Mouse (Mus musculus): ENCODE measurements around the gene Krtap5-1.
"Not testable (repeated sequence)": the region's sequence is repeated elsewhere in the genome, so short reads cannot be mapped to it uniquely, and the experiment has no call there.

Krtap5-1 gene

DNA sequence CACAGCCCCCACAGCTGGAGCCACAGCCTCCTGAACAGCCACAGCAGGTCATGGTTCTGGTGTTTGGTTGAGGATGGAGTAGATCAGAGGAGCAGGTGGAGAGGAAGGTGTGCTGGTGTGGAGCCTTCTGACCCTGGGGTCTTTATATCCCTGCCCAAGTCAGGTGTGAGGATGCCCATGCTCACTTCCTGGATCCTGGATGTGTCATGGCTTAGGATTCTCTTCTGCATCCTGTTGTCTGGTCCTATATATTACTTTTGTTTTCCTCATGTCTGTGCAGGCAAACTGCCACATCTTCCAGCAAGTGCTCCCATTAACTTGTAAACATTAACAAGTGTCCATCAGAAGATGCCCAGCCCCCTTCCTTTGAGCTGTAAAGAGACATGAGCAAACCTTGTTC lies at the start of gene Krtap5-1:
TSS of gene Krtap5-1 (minus strand) at position 101 of the 400 bp plus-strand sequence.
- not testable (repeated sequence) for DNase-seq (ENCODE audit: low read depth, low spot score)

GRCm38 (mm10) chr7:142342247-142342640 lies 45.3 kb upstream of the Krtap5-1 start:
- no peak for DNase-seq (ENCODE audit: low read depth, low spot score)

DNA sequence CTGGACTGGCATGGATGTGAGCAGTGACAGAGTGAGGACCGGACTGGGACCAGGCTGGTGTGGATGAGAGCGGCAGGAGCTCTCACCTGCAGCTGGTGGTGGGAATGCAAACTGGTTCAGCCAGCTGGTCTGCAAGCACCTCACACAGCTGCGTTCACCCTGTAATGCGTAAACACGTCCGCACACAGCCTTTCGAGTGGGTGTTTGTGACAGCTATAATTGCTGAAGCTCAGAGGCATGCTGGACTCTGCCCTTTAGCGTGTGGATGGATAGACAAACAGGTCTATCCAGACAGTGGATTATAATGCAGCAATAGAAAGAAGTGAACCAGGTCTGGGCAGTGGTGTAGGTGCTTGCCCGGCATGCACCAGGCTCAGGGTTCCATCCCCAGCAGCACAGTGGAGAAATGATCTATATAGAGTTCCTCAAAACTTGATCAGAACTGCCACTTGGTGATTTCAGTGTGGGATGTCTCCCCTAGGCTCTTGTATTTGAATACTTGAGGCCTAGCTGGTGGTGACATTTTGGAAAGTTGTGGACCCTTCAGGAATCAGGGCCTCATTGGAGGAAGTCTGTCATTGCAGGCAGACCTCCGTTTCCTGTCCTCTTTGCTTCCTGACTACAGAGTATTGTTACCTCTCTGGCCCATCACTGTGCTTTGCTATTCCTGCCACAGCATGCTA lies 44.8 kb upstream of the Krtap5-1 start:
- no peak for DNase-seq (ENCODE audit: low read depth, low spot score)

GRCm38 (mm10) chr7:142340269-142340970 lies 43.5 kb upstream of the Krtap5-1 start:
- DNase-seq (ENCODE audit: low read depth, low spot score) = no peak

DNA sequence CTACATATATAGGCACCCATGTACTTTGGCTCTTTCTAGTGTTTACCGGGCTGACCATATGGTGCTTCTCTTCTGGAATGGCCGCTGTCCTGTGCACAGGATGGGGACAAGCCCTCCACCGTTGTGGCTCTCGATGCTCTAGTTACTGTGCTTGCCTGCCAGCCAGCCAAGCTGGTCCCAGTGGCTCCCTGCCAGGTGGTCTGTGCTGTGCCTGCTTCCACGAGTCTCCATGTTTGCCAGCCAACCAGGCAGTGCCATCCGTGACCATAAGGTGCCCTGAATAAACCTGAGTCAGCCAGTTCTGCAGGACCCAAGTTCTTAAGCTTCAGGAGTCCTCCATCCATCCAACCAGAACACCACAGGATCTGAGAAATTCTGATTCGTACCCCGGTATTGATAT lies 38.2 kb upstream of the Krtap5-1 start:
- DNase-seq (ENCODE audit: low read depth, low spot score) = no peak

DNA sequence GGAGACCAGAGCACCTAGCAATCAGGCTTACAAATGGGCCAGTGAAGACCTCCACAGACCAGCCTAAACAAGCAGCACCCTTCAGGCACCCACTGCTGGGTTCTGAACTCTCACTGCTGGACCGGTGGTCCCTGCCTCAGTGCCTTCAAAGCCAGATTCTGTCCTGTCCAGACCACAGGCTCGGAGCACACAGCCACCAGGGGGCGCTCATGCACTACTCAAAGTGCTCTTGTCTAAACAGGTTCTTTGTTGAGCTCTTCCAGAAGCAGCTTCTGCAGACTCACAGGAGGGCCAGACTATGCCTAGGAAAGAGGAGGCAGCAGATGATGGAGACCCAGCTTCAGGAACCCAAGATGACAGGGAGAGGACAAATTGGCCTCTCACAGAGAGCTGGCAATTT lies 37.3 kb upstream of the Krtap5-1 start:
- DNase-seq (ENCODE audit: low read depth, low spot score) = peak; percentile 69

- not testable (repeated sequence) for DNase-seq (ENCODE audit: low read depth, low spot score)
These were observed 35.8 kb upstream of the Krtap5-1 start for GRCm38 (mm10) chr7:142332741-142333140.

- DNase-seq (ENCODE audit: low read depth, low spot score) = no peak
These were observed 34.4 kb upstream of the Krtap5-1 start for GRCm38 (mm10) chr7:142331281-142331680.

GRCm38 (mm10) chr7:142330271-142330724 lies 33.4 kb upstream of the Krtap5-1 start:
- DNase-seq (ENCODE audit: low read depth, low spot score) = no peak

GRCm38 (mm10) chr7:142328507-142328906 lies 31.6 kb upstream of the Krtap5-1 start:
- DNase-seq (ENCODE audit: low read depth, low spot score) = no peak

- DNase-seq (ENCODE audit: low read depth, low spot score) = no peak
These were observed 30.0 kb upstream of the Krtap5-1 start for GRCm38 (mm10) chr7:142326714-142327445.

DNA sequence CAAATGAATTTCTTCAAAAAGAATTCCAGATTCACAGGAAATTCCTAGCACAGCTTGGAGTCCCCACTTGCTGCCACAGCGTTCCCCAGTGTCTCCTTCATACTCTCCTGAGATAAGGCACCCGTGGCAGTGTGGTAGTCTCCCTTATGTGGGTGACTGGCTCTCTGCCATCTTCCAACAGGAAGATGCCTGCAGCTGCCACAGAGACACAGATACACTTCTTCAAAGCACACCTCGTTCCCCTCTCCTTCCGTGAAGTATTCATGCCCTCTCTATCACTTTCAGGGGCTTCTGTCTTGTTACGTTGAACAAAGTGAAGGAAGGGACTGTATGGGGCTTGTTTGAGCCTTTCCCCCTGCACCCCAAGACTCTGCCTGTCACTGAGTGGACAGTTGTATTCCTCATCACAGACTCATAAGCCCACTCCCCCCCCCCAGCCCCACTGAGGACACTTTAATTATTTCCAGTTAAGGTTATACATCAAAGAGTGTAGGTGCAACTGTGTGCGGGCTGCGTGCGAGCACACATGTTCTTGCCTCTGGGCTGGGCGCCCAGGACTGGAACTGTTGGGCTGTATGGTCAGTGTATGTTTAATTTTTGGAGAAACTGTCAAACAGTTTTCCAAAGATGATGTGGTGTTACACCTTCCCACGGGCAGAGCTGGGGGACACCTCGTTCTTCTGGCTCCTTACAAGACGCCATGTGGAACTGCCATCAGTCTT lies 26.6 kb upstream of the Krtap5-1 start:
- no peak for DNase-seq (ENCODE audit: low read depth, low spot score)

DNA sequence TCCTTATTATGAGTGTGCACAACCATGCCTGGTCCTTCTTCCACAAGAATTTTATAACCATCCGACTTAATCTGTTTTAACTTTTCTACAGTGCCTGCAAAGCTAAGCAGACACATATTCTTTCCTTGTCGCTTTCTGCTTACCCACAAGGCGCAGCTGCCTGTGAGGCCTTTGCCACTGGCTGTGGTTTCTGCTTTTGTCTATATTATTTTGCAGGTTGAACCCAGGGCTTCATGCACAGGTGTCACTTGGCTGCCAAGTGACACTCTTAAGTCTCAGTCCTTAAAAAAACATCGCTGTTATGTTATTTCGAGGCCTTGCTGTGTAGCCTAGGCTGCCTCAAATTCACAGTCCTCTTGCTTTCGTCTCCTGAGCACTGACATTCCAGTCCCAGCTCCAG lies 25.7 kb upstream of the Krtap5-1 start:
- DNase-seq (ENCODE audit: low read depth, low spot score) = no peak

- DNase-seq (ENCODE audit: low read depth, low spot score) = not testable (repeated sequence)
These were observed 24.9 kb upstream of the Krtap5-1 start for GRCm38 (mm10) chr7:142321637-142322306.

GRCm38 (mm10) chr7:142320906-142321305 lies 24.0 kb upstream of the Krtap5-1 start:
- DNase-seq (ENCODE audit: low read depth, low spot score) = no peak

- DNase-seq (ENCODE audit: low read depth, low spot score) = no peak
These were observed 22.2 kb upstream of the Krtap5-1 start for GRCm38 (mm10) chr7:142319124-142319523.

GRCm38 (mm10) chr7:142317216-142317615 lies 20.3 kb upstream of the Krtap5-1 start:
- no peak for DNase-seq (ENCODE audit: low read depth, low spot score)

GRCm38 (mm10) chr7:142316558-142316957 lies 19.6 kb upstream of the Krtap5-1 start:
- peak; percentile 22 for DNase-seq (ENCODE audit: low read depth, low spot score)

- DNase-seq (ENCODE audit: low read depth, low spot score) = no peak
These were observed 17.8 kb upstream of the Krtap5-1 start for GRCm38 (mm10) chr7:142314600-142315285.

GRCm38 (mm10) chr7:142303929-142304328 lies 7.0 kb upstream of the Krtap5-1 start:
- DNase-seq (ENCODE audit: low read depth, low spot score) = not testable (repeated sequence)

DNA sequence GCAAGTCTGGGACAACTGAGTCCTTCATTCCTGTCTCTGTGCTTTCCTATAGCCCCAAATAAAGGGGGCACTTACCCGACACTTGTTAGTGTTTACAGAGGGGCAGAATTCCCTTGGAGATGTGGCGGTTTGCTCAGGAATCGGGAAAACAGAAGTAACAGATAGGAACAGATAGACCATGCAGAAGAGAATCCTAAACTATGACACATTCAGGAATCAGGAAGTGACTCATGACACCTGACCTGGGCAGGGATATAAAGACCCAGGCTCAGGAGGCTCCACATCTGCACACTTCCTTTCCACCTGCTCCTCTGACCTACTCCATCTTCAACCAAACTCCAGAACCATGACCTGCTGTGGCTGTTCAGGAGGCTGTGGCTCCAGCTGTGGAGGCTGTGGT lies 6.3 kb upstream of the Krtap5-1 start, which contains the start of gene Krtap5-4:
TSS of gene Krtap5-4 (plus strand) at position 301 of the 400 bp plus-strand sequence.
- DNase-seq (ENCODE audit: low read depth, low spot score) = no peak

Data from retina, adult 2 months (tissue).